ENCODE assay signal across 7 mouse cellular contexts in the genomic region with DNA sequence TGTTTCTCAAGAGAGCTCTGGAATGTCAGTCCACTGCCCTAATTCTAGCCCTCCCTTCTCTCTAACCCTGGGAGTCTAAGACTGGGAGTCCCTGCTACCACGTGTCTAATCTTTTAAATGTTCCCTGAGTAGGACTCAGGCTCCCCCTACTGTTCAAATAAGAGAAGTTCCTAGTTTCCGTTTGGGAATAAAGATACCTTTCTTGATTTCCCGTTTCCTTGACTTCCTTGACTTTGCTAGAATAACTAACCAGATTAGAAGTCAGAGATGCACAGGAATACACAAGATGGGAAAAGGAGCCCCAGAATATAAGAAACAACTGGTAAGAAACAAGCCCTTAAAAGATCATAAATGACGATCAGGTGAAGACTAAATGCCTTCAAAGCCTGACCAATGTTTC. TPM values are rescaled to one million over a fixed set of nuclear protein-coding genes. Genes with fewer than 3 reads are reported as not detected.
DNase-seq lines count a peak whose midpoint lies in the region; ATAC-seq lines count a peak whose summit lies in the region.

No protein-coding gene starts in this region.

- H3K79me2 ChIP-seq in macrophage (ENCODE audit: inconsistent target), result peaks cover 34% of the 10 kb centered on the region

- peak overlapping the region; percentile 76; the same call in 1 of the 2 replicates for H3K9ac ChIP-seq in hindbrain, embryonic 11.5 days (ENCODE audit: low read depth, low read length)

- peaks cover 11% of the 10 kb centered on the region for H3K36me3 ChIP-seq in hindbrain, embryonic 11.5 days (ENCODE audit: control insufficient read depth, insufficient read depth, low read length)
- peaks cover 26% of the 10 kb centered on the region; the same call in 1 of the 2 replicates for H3K36me3 ChIP-seq in macrophage (ENCODE audit: inconsistent target)

- 0 out of 2 replicates have a peak overlapping the region, but pooled peaks have one; percentile 90 for H3K27ac ChIP-seq in hindbrain, embryonic 11.5 days (ENCODE audit: low read depth, low read length)
- peak overlapping the region; percentile 82 for H3K27ac ChIP-seq in macrophage

- peaks cover 2% of the 10 kb centered on the region; the same call in 1 of the 2 replicates for H3K4me1 ChIP-seq in hindbrain, embryonic 11.5 days (replicated peaks; ENCODE audit: control insufficient read depth, insufficient read depth, low read length)

- H3K4me2 ChIP-seq in hindbrain, embryonic 11.5 days (replicated peaks; ENCODE audit: low read depth, low read length), result peak overlapping the region; percentile 81

- H3K4me3 ChIP-seq in hindbrain, embryonic 11.5 days (ENCODE audit: low read depth, low read length), result peak overlapping the region; percentile 79
- H3K4me3 ChIP-seq in macrophage (ENCODE audit: inconsistent target), result peak overlapping the region; percentile 87

- ATAC-seq in hindbrain, embryonic 11.5 days (ENCODE audit: low FRiP score), result no peak
- ATAC-seq in frontal cortex, adult (ENCODE audit: low TSS enrichment), result no peak

- peak; percentile 63 for DNase-seq in thymus, postnatal 0 days (ENCODE audit: low spot score)
- no peak for DNase-seq in thymus, postnatal 14 days
- DNase-seq in embryo, embryonic 10.5 days (ENCODE audit: low spot score), result peak; percentile 86
- peak; percentile 49 for DNase-seq in hindbrain, embryonic 11.5 days (ENCODE audit: low spot score)
- no peak for DNase-seq in adrenal gland, postnatal 36 days

- WGBS in hindbrain, embryonic 11.5 days, result 18% methylated on average over 4 of the region's 4 CpGs
- WGBS in macrophage (ENCODE audit: missing documents), result 1% methylated on average over 4 of the region's 4 CpGs

- no peaks in the 10 kb centered on the region for H3K27me3 ChIP-seq in hindbrain, embryonic 11.5 days (ENCODE audit: control insufficient read depth, insufficient read depth, low read length)

- no peaks in the 10 kb centered on the region for H3K9me3 ChIP-seq in hindbrain, embryonic 11.5 days (ENCODE audit: control insufficient read depth, low read length)

RNA-seq across cellular contexts. Expression of gene Zc3h10, which starts 1.2 kb away (rescaled TPM):
- 17.8 and 18.8 TPM in 2 replicates for polyA plus RNA-seq in thymus, postnatal 0 days (2015; fragmentation: Nextera tagmentation; extraction: Ambion mirVana)
- polyA plus RNA-seq in hindbrain, embryonic 11.5 days (2014; fragmentation: Nextera tagmentation; extraction: Ambion mirVana), result 14.1 and 15.0 TPM in 2 replicates
- 10 to 100 TPM in 13 of 26 experiments, 1 to 10 TPM in 13; 4.7 to 15.2 (median 10.2) TPM for total RNA-seq in macrophage (2018; cell fraction: chromatin; rRNA removed)
- total RNA-seq in macrophage (2018; cell fraction: cytosol; rRNA removed), result 10 to 100 TPM in 8 of 26 experiments, 1 to 10 TPM in 18; 6.1 to 12.6 (median 8.9) TPM
- 10 to 100 TPM in 21 of 26 experiments, 1 to 10 TPM in 5; 7.0 to 15.7 (median 11.5) TPM for total RNA-seq in macrophage (2018; cell fraction: nucleus; rRNA removed)
- polyA plus RNA-seq in macrophage (2018), result 6.7 to 13.0 TPM (median 9.6 TPM) in 3 replicates
- total RNA-seq in adrenal gland, postnatal 36 days (2021), result 10 to 100 TPM; 11.9 to 15.2 TPM

RNA-seq across cellular contexts. Expression of gene Rpl41, which starts 2.7 kb away (rescaled TPM):
- polyA plus RNA-seq in thymus, postnatal 0 days (2015; fragmentation: Nextera tagmentation; extraction: Ambion mirVana), result 4,302 and 4,551 TPM in 2 replicates
- polyA plus RNA-seq in hindbrain, embryonic 11.5 days (2014; fragmentation: Nextera tagmentation; extraction: Ambion mirVana), result 2,785 and 2,836 TPM in 2 replicates
- 100 to 1,000 TPM in 19 of 26 experiments, 10 to 100 TPM in 7; 49.0 to 397 (median 132) TPM for total RNA-seq in macrophage (2018; cell fraction: chromatin; rRNA removed)
- total RNA-seq in macrophage (2018; cell fraction: cytosol; rRNA removed), result 1,000 to 10,000 TPM; 2,339 to 5,146 (median 3,315) TPM
- total RNA-seq in macrophage (2018; cell fraction: nucleus; rRNA removed), result 100 to 1,000 TPM; 236 to 704 (median 486) TPM
- 1,107 to 2,183 TPM (median 2,047 TPM) in 3 replicates for polyA plus RNA-seq in macrophage (2018)
- 1,000 to 10,000 TPM; 2,845 to 2,862 TPM for total RNA-seq in adrenal gland, postnatal 36 days (2021)

RNA-seq across cellular contexts. Expression of gene Pa2g4, which starts 19.4 kb away (rescaled TPM):
- 238 and 264 TPM in 2 replicates for polyA plus RNA-seq in thymus, postnatal 0 days (2015; fragmentation: Nextera tagmentation; extraction: Ambion mirVana)
- polyA plus RNA-seq in hindbrain, embryonic 11.5 days (2014; fragmentation: Nextera tagmentation; extraction: Ambion mirVana), result 220 and 243 TPM in 2 replicates
- 10 to 100 TPM in 19 of 26 experiments, 1 to 10 TPM in 7; 3.8 to 38.8 (median 16.5) TPM for total RNA-seq in macrophage (2018; cell fraction: chromatin; rRNA removed)
- 10 to 100 TPM; 33.9 to 58.9 (median 46.3) TPM for total RNA-seq in macrophage (2018; cell fraction: cytosol; rRNA removed)
- 10 to 100 TPM in 25 of 26 experiments, 1 to 10 TPM in 1; 9.8 to 65.5 (median 17.4) TPM for total RNA-seq in macrophage (2018; cell fraction: nucleus; rRNA removed)
- 45.8 to 148 TPM (median 116 TPM) in 3 replicates for polyA plus RNA-seq in macrophage (2018)
- total RNA-seq in adrenal gland, postnatal 36 days (2021), result 10 to 100 TPM; 83.1 to 89.4 TPM

RNA-seq across cellular contexts. Expression of gene Esyt1, which starts 20.7 kb away (rescaled TPM):
- polyA plus RNA-seq in thymus, postnatal 0 days (2015; fragmentation: Nextera tagmentation; extraction: Ambion mirVana), result 43.2 and 44.6 TPM in 2 replicates
- polyA plus RNA-seq in hindbrain, embryonic 11.5 days (2014; fragmentation: Nextera tagmentation; extraction: Ambion mirVana), result 12.6 and 15.7 TPM in 2 replicates
- 100 to 1,000 TPM in 18 of 26 experiments, 10 to 100 TPM in 8; 40.7 to 306 (median 194) TPM for total RNA-seq in macrophage (2018; cell fraction: chromatin; rRNA removed)
- total RNA-seq in macrophage (2018; cell fraction: cytosol; rRNA removed), result 100 to 1,000 TPM; 134 to 249 (median 192) TPM
- total RNA-seq in macrophage (2018; cell fraction: nucleus; rRNA removed), result 100 to 1,000 TPM; 133 to 347 (median 250) TPM
- 147 to 161 TPM (median 155 TPM) in 3 replicates for polyA plus RNA-seq in macrophage (2018)
- 10 to 100 TPM; 22.7 to 28.8 TPM for total RNA-seq in adrenal gland, postnatal 36 days (2021)

RNA-seq across cellular contexts. Expression of gene Erbb3, which starts 43.1 kb away (rescaled TPM):
- polyA plus RNA-seq in thymus, postnatal 0 days (2015; fragmentation: Nextera tagmentation; extraction: Ambion mirVana), result 0.85 and 0.87 TPM in 2 replicates
- 4.6 and 7.0 TPM in 2 replicates for polyA plus RNA-seq in hindbrain, embryonic 11.5 days (2014; fragmentation: Nextera tagmentation; extraction: Ambion mirVana)
- 1 to 10 TPM in 14 of 26 experiments, under 1 TPM in 12; 0.24 to 2.8 (median 1.2) TPM for total RNA-seq in macrophage (2018; cell fraction: chromatin; rRNA removed)
- total RNA-seq in macrophage (2018; cell fraction: cytosol; rRNA removed), result 1 to 10 TPM in 24 of 26 experiments, under 1 TPM in 2; 0.57 to 3.3 (median 2.2) TPM
- 1 to 10 TPM in 20 of 26 experiments, under 1 TPM in 6; 0.79 to 4.0 (median 2.1) TPM for total RNA-seq in macrophage (2018; cell fraction: nucleus; rRNA removed)
- 1.2 to 1.7 TPM (median 1.4 TPM) in 3 replicates for polyA plus RNA-seq in macrophage (2018)
- 1 to 10 TPM; 2.2 to 2.3 TPM for total RNA-seq in adrenal gland, postnatal 36 days (2021)

Comparison
In these comparisons a context has a peak if more than half of its experiments do, and no peak if none do; other contexts are left out.
1. DNase-seq: peak in thymus, postnatal 0 days (single experiment), embryo, embryonic 10.5 days (single experiment) and hindbrain, embryonic 11.5 days (single experiment); none in thymus, postnatal 14 days (single experiment) and adrenal gland, postnatal 36 days (0 of 2).